Mouse (Mus musculus): ENCODE results near the gene Mpg. TPM values are rescaled to one million over a fixed set of nuclear protein-coding genes. Genes with fewer than 3 reads are reported as not detected.
"Not testable (repeated sequence)": the region's sequence is repeated elsewhere in the genome, so short reads cannot be mapped to it uniquely, and the experiment has no call there.

Gene Mpg
- polyA plus RNA-seq, 1 experiment from 2014 or later, result 19.1 TPM

DNA sequence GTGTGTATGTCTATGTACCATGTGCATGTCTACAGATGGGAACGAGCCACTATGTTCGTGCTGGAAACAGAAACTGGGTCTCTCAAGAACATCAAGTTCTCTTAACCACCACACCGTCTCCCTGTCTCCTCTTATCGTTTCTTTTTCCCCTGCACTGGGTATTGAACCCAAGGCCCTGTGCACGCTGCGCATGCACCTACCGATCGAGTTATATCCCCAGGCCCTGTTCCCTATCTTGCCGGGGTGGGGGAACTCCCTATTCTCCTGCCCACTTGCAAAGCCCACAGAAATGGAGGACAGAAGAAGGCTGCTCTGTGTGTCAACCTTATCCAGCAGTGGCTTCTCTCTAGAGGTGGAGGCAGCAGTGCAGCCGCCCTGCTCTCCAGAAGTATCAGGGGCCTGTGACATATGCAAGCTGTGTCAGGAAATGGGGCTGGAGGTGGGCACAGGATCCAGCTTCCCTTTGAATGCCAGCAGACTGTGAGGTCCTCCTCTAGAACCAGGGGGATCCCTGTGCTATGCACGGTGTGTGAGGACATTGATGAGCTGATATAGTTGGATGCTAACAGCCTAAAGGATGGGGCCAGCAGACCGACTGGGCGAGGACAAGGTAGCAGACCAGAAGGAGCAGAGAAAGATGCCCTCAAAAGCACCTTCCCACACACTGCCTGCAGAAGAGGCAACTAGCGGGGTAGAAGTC is 27.9 kb upstream of the Mpg start:
- no peak for ATAC-seq (replicated peaks; ENCODE audit: extremely low read depth, insufficient read depth, low FRiP score)
- no peak overlapping the region for H3K4me3 ChIP-seq (ENCODE audit: low read length)
- H3K9me3 ChIP-seq (replicated peaks; ENCODE audit: control insufficient read depth, low read length), result no peaks in the 10 kb centered on the region
- no peak overlapping the region for H3K4me2 ChIP-seq (ENCODE audit: low read depth, low read length)
- 72% methylated on average over 14 of the region's 14 CpGs for WGBS
- no peaks in the 10 kb centered on the region for H3K4me1 ChIP-seq (ENCODE audit: control insufficient read depth, insufficient read depth, low read length)
- no peaks in the 10 kb centered on the region for H3K27me3 ChIP-seq (ENCODE audit: control insufficient read depth, insufficient read depth, low read length)
- H3K27ac ChIP-seq (ENCODE audit: low read length), result no peak overlapping the region; the same call in 1 of the 2 replicates
- H3K9ac ChIP-seq (ENCODE audit: low read length), result no peak overlapping the region
- H3K36me3 ChIP-seq (ENCODE audit: control insufficient read depth, insufficient read depth), result no peaks in the 10 kb centered on the region

DNA sequence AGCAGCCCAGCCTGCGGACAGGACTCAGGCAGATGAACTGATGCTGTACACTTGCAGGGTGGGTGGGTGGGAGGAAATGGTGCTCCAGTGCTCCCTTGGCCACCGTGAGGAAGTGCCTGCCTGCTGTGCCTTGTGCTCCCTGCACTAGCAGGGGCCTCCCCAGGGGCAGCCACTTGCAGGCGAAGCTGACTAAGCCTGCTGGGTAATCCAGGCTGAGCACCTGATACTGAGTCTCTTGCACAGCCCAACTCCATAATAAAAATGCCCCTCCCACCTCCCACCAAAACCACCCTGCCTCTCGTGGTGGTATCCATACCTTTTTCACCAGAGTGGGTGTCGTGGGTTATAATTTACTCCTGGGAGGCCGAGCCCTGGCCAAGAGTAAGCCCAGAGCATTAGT is 27.1 kb upstream of the Mpg start:
- Histone ChIP-seq H3K9ac (ENCODE audit: low read length) (no peak overlapping the region), H3K4me2 (ENCODE audit: low read depth, low read length) (no peak overlapping the region), H3K9me3 (replicated peaks; ENCODE audit: control insufficient read depth, low read length) (no peaks in the 10 kb centered on the region), H3K27ac (ENCODE audit: low read length) (no peak overlapping the region; the same call in 1 of the 2 replicates), H3K4me1 (ENCODE audit: control insufficient read depth, insufficient read depth, low read length) (no peaks in the 10 kb centered on the region), H3K4me3 (ENCODE audit: low read length) (no peak overlapping the region), H3K27me3 (ENCODE audit: control insufficient read depth, insufficient read depth, low read length) (no peaks in the 10 kb centered on the region), H3K36me3 (ENCODE audit: control insufficient read depth, insufficient read depth) (no peaks in the 10 kb centered on the region)
- WGBS, result 48% methylated on average over 6 of the region's 6 CpGs
- peak; percentile 46; the same call in 1 of the 2 replicates for ATAC-seq (replicated peaks; ENCODE audit: extremely low read depth, insufficient read depth, low FRiP score)

DNA sequence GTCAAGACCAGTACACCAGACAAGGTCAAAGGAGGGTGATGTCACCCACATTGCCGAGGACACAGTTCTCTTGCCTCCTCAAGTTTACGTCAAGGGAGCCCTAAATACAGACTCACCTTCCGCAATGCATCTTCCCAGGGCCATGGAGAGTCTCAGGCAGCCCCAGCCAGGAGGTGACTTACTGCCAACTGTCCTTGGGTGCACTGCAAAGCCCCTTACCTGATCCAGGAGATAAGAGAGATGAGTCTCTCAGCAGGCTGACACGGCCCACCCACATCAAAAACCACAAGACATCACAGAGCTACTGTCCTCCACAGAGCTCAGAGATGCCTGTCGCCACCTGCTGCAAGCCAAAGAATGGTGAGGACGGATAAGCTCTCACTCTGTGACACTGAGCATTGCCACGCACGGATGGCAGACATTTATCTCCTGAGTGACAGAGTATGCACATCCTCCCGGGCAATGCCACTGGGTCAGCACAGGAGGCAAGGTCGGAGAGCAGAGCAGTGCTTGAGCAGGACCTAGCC is 26.2 kb upstream of the Mpg start, which contains the start of gene Il9r:
Gene Il9r (minus strand): TSS at position 205 of the 527 bp plus-strand sequence.
- Histone ChIP-seq H3K9ac (ENCODE audit: low read length) (no peak within 1 kb of the TSS), H3K27ac (ENCODE audit: low read length) (peak within 1 kb of the TSS; percentile 32; the same call in 1 of the 2 replicates), H3K36me3 (ENCODE audit: control insufficient read depth, insufficient read depth) (no peaks in the 10 kb centered on the region), H3K4me1 (ENCODE audit: control insufficient read depth, insufficient read depth, low read length) (0 out of 2 replicates have a peak, but pooled peaks cover 2% of the 10 kb centered on the region), H3K9me3 (replicated peaks; ENCODE audit: control insufficient read depth, low read length) (no peaks in the 10 kb centered on the region), H3K4me2 (ENCODE audit: low read depth, low read length) (no peak within 1 kb of the TSS), H3K4me3 (ENCODE audit: low read length) (no peak within 1 kb of the TSS), H3K27me3 (ENCODE audit: control insufficient read depth, insufficient read depth, low read length) (no peaks in the 10 kb centered on the region)
- 35% methylated on average over 10 of the region's 10 CpGs for WGBS
- no peak for ATAC-seq (replicated peaks; ENCODE audit: extremely low read depth, insufficient read depth, low FRiP score)

DNA sequence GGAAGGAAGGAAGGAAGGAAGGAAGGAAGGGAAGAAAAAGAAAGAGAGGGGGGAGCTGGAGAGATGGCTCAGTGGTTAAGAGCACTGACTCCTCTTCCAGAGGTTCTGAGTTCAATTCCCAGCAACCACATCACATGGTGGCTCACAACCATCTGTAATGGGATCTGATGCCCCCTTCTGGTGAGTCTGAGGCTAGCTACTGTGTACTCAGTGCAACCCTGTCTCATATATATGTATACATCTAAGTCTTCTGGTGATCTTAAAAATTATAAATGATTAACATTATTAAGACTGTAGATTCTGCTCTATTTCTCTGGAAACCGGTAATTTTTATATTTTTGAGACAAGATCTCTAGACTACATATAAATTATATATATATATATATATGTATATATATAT is 25.3 kb upstream of the Mpg start:
- not testable (repeated sequence) for H3K4me2 ChIP-seq (ENCODE audit: low read depth, low read length); ATAC-seq (replicated peaks; ENCODE audit: extremely low read depth, insufficient read depth, low FRiP score); H3K4me3 ChIP-seq (ENCODE audit: low read length); H3K4me1 ChIP-seq (ENCODE audit: control insufficient read depth, insufficient read depth, low read length); H3K27me3 ChIP-seq (ENCODE audit: control insufficient read depth, insufficient read depth, low read length); H3K9ac ChIP-seq (ENCODE audit: low read length); H3K9me3 ChIP-seq (replicated peaks; ENCODE audit: control insufficient read depth, low read length); H3K36me3 ChIP-seq (ENCODE audit: control insufficient read depth, insufficient read depth); H3K27ac ChIP-seq (ENCODE audit: low read length)
- 56% methylated on average over 1 of the region's 1 CpGs for WGBS

DNA sequence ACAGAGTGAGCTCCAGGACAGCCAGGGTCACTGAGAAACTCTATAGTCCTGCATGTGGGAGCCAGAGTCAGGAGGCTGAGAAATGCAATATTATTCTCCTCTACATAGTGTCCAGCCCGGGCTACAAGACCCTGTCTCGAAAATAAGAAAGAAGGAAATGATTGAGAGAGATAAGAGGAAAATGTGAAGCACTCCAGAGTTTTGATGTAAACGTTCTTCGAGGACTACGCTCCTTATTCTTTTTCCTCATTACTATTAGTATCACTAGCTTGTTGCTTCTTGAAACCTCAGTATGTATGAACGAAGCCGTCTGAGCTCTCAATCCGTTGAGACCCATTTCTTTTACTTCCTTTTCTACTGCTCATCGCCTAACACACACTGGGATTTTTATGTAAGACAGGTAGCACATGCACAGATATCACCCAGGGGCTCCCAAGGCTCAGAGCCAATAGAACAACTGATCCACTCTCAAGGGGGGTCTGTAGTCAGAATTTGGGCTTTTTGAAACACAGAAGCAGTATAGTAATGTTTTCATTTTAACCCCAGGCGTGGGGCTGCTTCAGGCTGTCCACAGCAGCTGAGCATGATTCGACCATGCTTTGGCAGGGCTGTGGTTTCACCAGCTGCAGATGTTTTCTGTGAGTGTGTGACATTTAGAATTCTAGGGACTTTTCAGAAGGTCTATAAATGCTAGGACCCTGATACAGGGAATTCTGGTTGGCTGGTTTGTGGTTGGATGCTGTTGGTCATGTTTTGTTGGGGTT is 24.2 kb upstream of the Mpg start:
- H3K4me2 ChIP-seq (ENCODE audit: low read depth, low read length), result no peak overlapping the region
- H3K9ac ChIP-seq (ENCODE audit: low read length), result no peak overlapping the region
- H3K4me3 ChIP-seq (ENCODE audit: low read length), result no peak overlapping the region
- H3K36me3 ChIP-seq (ENCODE audit: control insufficient read depth, insufficient read depth), result no peaks in the 10 kb centered on the region
- peaks cover 6% of the 10 kb centered on the region for H3K4me1 ChIP-seq (ENCODE audit: control insufficient read depth, insufficient read depth, low read length)
- WGBS, result 61% methylated on average over 11 of the region's 11 CpGs
- ATAC-seq (replicated peaks; ENCODE audit: extremely low read depth, insufficient read depth, low FRiP score), result no peak
- no peak overlapping the region for H3K27ac ChIP-seq (ENCODE audit: low read length)
- H3K9me3 ChIP-seq (replicated peaks; ENCODE audit: control insufficient read depth, low read length), result no peaks in the 10 kb centered on the region
- no peaks in the 10 kb centered on the region for H3K27me3 ChIP-seq (ENCODE audit: control insufficient read depth, insufficient read depth, low read length)

DNA sequence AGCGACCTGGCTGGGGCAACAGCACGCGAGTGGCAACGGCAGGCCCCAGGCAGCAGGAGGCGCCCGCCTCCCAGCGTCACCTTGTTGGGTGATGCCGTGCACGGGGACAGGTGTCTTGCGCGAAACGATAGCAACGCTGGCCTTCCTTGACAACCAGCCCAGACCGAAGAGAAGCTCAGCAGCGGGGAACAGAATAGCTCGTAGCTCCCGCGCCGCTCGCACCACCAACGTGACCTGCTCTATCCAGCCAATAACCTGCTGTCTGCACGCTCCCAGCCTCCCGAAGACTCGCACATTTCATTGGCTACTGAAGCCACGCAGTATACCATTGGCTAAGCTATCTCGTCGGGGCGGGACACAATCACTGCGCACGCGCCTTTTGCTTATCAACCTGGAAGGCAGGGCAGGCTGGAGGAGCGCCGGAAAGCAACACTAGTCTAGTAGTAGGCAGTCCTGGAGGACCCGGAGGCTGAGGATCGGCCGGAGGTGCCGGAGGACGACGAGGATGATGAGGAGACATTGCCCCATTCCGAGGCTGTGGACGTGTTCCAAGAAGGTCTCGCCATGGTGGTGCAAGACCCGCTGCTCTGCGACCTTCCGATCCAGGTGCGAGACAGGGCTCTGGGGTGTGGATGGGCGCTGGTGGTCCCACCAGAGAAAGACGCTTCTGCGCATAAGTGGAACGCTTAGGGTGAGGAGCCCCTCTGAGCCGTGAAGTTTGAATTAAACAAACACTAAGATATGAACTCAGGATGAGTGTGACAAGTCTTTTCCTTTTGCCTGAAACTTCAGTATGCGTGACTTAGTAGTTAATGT is 21.0 kb upstream of the Mpg start, which contains the start of gene Snrnp25:
Gene Snrnp25 (plus strand): TSS at position 358 of the 816 bp plus-strand sequence.
- Histone ChIP-seq H3K4me2 (ENCODE audit: low read depth, low read length) (peak within 1 kb of the TSS; percentile 71), H3K27ac (ENCODE audit: low read length) (peak within 1 kb of the TSS; percentile 34; the same call in 1 of the 2 replicates), H3K9ac (ENCODE audit: low read length) (peak within 1 kb of the TSS; percentile 75), H3K36me3 (ENCODE audit: control insufficient read depth, insufficient read depth) (peaks cover 17% of the 10 kb centered on the region), H3K4me1 (ENCODE audit: control insufficient read depth, insufficient read depth, low read length) (peaks cover 6% of the 10 kb centered on the region), H3K27me3 (ENCODE audit: control insufficient read depth, insufficient read depth, low read length) (no peaks in the 10 kb centered on the region), H3K9me3 (replicated peaks; ENCODE audit: control insufficient read depth, low read length) (no peaks in the 10 kb centered on the region), H3K4me3 (ENCODE audit: low read length) (peak within 1 kb of the TSS; percentile 61)
- peak; percentile 100 for ATAC-seq (replicated peaks; ENCODE audit: extremely low read depth, insufficient read depth, low FRiP score)
- WGBS, result under 1% methylated on average over 52 of the region's 52 CpGs

DNA sequence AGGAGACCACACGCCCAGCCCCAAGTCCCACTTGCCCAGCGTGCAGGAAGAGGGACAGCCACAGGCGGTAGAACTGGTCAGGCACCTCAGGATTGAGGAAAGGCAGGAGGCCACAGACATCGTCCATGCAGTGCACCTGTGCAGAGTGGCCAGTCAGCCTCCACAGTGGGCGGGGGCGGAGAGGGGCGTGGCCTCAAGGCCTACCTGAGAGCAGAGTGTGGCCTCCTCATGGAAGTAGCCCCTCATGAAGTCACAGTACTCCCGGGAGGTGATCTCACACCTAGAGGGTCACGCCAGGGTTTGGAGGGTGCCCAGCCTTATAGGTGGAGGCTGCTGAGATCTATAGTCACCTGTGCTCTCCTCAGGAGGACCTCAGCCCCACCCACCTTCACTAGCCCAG is 15.7 kb upstream of the Mpg start:
- Histone ChIP-seq H3K27ac (ENCODE audit: low read length) (no peak overlapping the region), H3K36me3 (ENCODE audit: control insufficient read depth, insufficient read depth) (peaks cover 50% of the 10 kb centered on the region), H3K4me2 (ENCODE audit: low read depth, low read length) (no peak overlapping the region), H3K27me3 (ENCODE audit: control insufficient read depth, insufficient read depth, low read length) (no peaks in the 10 kb centered on the region), H3K9me3 (replicated peaks; ENCODE audit: control insufficient read depth, low read length) (no peaks in the 10 kb centered on the region), H3K9ac (ENCODE audit: low read length) (no peak overlapping the region), H3K4me3 (ENCODE audit: low read length) (no peak overlapping the region), H3K4me1 (ENCODE audit: control insufficient read depth, insufficient read depth, low read length) (peaks cover 4% of the 10 kb centered on the region)
- ATAC-seq (replicated peaks; ENCODE audit: extremely low read depth, insufficient read depth, low FRiP score), result no peak
- 80% methylated on average over 9 of the region's 9 CpGs for WGBS

DNA sequence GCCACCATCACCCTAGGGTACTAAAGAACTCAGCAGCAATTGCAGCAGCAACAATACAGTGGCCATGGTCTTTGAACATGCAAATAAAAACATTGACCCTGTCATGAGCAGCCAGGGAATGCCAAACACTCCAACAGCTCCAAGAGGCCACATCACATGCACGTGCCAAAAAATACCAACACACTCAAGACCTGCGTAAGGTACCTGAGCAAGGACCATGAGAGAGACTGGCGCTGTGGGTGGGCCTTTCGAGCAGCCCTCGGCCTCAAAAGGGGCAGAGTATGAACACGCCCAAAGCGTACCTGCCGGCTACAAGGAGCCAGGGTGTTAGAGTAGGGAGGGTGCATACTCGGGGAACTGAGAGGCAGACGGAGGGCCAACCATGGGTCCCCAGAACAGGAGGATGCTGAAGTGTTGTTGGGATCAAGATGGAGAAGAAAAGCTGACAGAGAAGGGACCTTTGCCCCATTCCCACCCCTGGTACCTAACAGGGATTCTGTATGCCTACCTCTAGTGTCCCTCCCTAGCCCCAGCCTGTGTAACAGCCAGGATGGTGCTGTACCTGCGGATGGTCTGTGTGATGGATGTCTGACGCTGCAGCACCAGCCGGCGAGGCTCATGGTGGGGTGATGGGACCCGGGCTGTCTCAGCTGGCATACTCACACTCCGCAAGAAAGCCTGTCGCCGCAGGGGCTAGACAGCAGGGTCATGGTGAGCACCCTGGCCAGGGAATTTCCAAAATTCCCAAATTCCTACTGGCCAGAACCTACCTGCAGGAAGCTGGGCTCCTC is 10.7 kb upstream of the Mpg start:
- ATAC-seq (replicated peaks; ENCODE audit: extremely low read depth, insufficient read depth, low FRiP score), result no peak
- Histone ChIP-seq H3K4me3 (ENCODE audit: low read length) (no peak overlapping the region), H3K27ac (ENCODE audit: low read length) (no peak overlapping the region), H3K36me3 (ENCODE audit: control insufficient read depth, insufficient read depth) (peaks cover 31% of the 10 kb centered on the region), H3K9ac (ENCODE audit: low read length) (no peak overlapping the region), H3K4me2 (ENCODE audit: low read depth, low read length) (no peak overlapping the region), H3K9me3 (replicated peaks; ENCODE audit: control insufficient read depth, low read length) (no peaks in the 10 kb centered on the region), H3K27me3 (ENCODE audit: control insufficient read depth, insufficient read depth, low read length) (no peaks in the 10 kb centered on the region), H3K4me1 (ENCODE audit: control insufficient read depth, insufficient read depth, low read length) (peaks cover 3% of the 10 kb centered on the region; the same call in 1 of the 2 replicates)
- 91% methylated on average over 18 of the region's 18 CpGs for WGBS

Measured in heart, embryonic 16.5 days (tissue).